Mouse (Mus musculus): Measurements from ENCODE around the gene Timm17a. TPM values are rescaled to one million over a fixed set of nuclear protein-coding genes. Genes with fewer than 3 reads are reported as not detected.
A peak's percentile ranks its signal among the peaks of the same experiment; 100 is the strongest.

Timm17a gene
- polyA plus RNA-seq, 1 experiment from 2014 or later, result 210 TPM

GRCm38 (mm10) chr1:135267663-135268446, 45.7 kb downstream of the Timm17a start:
- WGBS, result 88% methylated on average over 10 of the region's 10 CpGs
- no peak overlapping the region for H3K4me3 ChIP-seq (ENCODE audit: low read depth, low read length)
- H3K9me3 ChIP-seq (replicated peaks; ENCODE audit: control insufficient read depth, low read length), result no peaks in the 10 kb centered on the region
- no peak for ATAC-seq (replicated peaks; ENCODE audit: insufficient number of reproducible peaks, low FRiP score, low TSS enrichment, low read depth)
- no peaks in the 10 kb centered on the region for H3K4me1 ChIP-seq (ENCODE audit: control insufficient read depth, insufficient read depth, low read length)
- H3K27me3 ChIP-seq (ENCODE audit: control insufficient read depth, insufficient read depth, low read length), result no peaks in the 10 kb centered on the region
- H3K36me3 ChIP-seq (replicated peaks; ENCODE audit: control insufficient read depth, insufficient read depth, low read depth, low read length), result peaks cover 4% of the 10 kb centered on the region
- DNase-seq (ENCODE audit: low spot score), result no peak
- no peak overlapping the region for H3K27ac ChIP-seq (replicated peaks; ENCODE audit: low read depth, low read length)
- H3K4me2 ChIP-seq (ENCODE audit: low read depth, low read length), result no peak overlapping the region
- H3K9ac ChIP-seq (replicated peaks; ENCODE audit: low read length), result no peak overlapping the region

GRCm38 (mm10) chr1:135265834-135266233, 47.7 kb downstream of the Timm17a start:
- H3K9ac ChIP-seq (replicated peaks; ENCODE audit: low read length), result no peak overlapping the region
- no peaks in the 10 kb centered on the region for H3K9me3 ChIP-seq (replicated peaks; ENCODE audit: control insufficient read depth, low read length)
- H3K4me3 ChIP-seq (ENCODE audit: low read depth, low read length), result no peak overlapping the region
- ATAC-seq (replicated peaks; ENCODE audit: insufficient number of reproducible peaks, low FRiP score, low TSS enrichment, low read depth) (no peak), DNase-seq (ENCODE audit: low spot score) (no peak)
- 84% methylated on average over 5 of the region's 5 CpGs for WGBS
- H3K4me1 ChIP-seq (ENCODE audit: control insufficient read depth, insufficient read depth, low read length), result no peaks in the 10 kb centered on the region
- H3K27me3 ChIP-seq (ENCODE audit: control insufficient read depth, insufficient read depth, low read length), result no peaks in the 10 kb centered on the region
- peaks cover 4% of the 10 kb centered on the region for H3K36me3 ChIP-seq (replicated peaks; ENCODE audit: control insufficient read depth, insufficient read depth, low read depth, low read length)
- H3K4me2 ChIP-seq (ENCODE audit: low read depth, low read length), result no peak overlapping the region
- H3K27ac ChIP-seq (replicated peaks; ENCODE audit: low read depth, low read length), result no peak overlapping the region

GRCm38 (mm10) chr1:135263316-135263715, 50.3 kb downstream of the Timm17a start:
- H3K36me3 ChIP-seq (replicated peaks; ENCODE audit: control insufficient read depth, insufficient read depth, low read depth, low read length), result peaks cover 4% of the 10 kb centered on the region
- WGBS, result 83% methylated on average over 9 of the region's 9 CpGs
- DNase-seq (ENCODE audit: low spot score), result no peak

GRCm38 (mm10) chr1:135262329-135262728, 51.2 kb downstream of the Timm17a start:
- Histone ChIP-seq H3K4me1 (ENCODE audit: control insufficient read depth, insufficient read depth, low read length) (peaks cover 5% of the 10 kb centered on the region), H3K4me2 (ENCODE audit: low read depth, low read length) (no peak overlapping the region), H3K27me3 (ENCODE audit: control insufficient read depth, insufficient read depth, low read length) (no peaks in the 10 kb centered on the region), H3K9ac (replicated peaks; ENCODE audit: low read length) (no peak overlapping the region), H3K4me3 (ENCODE audit: low read depth, low read length) (no peak overlapping the region), H3K27ac (replicated peaks; ENCODE audit: low read depth, low read length) (no peak overlapping the region), H3K36me3 (replicated peaks; ENCODE audit: control insufficient read depth, insufficient read depth, low read depth, low read length) (peaks cover 4% of the 10 kb centered on the region; the same call in 1 of the 2 replicates), H3K9me3 (replicated peaks; ENCODE audit: control insufficient read depth, low read length) (no peaks in the 10 kb centered on the region)
- no peak for ATAC-seq (replicated peaks; ENCODE audit: insufficient number of reproducible peaks, low FRiP score, low TSS enrichment, low read depth)
- no peak for DNase-seq (ENCODE audit: low spot score)
- WGBS, result 86% methylated on average over 3 of the region's 3 CpGs

More at GRCm38 (mm10) chr1:135263316-135263715, 50.3 kb downstream of the Timm17a start:
- Histone ChIP-seq H3K27ac (replicated peaks; ENCODE audit: low read depth, low read length) (no peak overlapping the region), H3K4me3 (ENCODE audit: low read depth, low read length) (no peak overlapping the region), H3K4me2 (ENCODE audit: low read depth, low read length) (no peak overlapping the region), H3K4me1 (ENCODE audit: control insufficient read depth, insufficient read depth, low read length) (peaks cover 5% of the 10 kb centered on the region), H3K9me3 (replicated peaks; ENCODE audit: control insufficient read depth, low read length) (no peaks in the 10 kb centered on the region), H3K27me3 (ENCODE audit: control insufficient read depth, insufficient read depth, low read length) (no peaks in the 10 kb centered on the region), H3K9ac (replicated peaks; ENCODE audit: low read length) (no peak overlapping the region)
- ATAC-seq (replicated peaks; ENCODE audit: insufficient number of reproducible peaks, low FRiP score, low TSS enrichment, low read depth), result no peak

GRCm38 (mm10) chr1:135260931-135261330, 52.6 kb downstream of the Timm17a start:
- Histone ChIP-seq H3K36me3 (replicated peaks; ENCODE audit: control insufficient read depth, insufficient read depth, low read depth, low read length) (peaks cover 4% of the 10 kb centered on the region; the same call in 1 of the 2 replicates), H3K27ac (replicated peaks; ENCODE audit: low read depth, low read length) (no peak overlapping the region), H3K4me2 (ENCODE audit: low read depth, low read length) (no peak overlapping the region), H3K9me3 (replicated peaks; ENCODE audit: control insufficient read depth, low read length) (no peaks in the 10 kb centered on the region), H3K9ac (replicated peaks; ENCODE audit: low read length) (no peak overlapping the region), H3K4me3 (ENCODE audit: low read depth, low read length) (no peak overlapping the region), H3K27me3 (ENCODE audit: control insufficient read depth, insufficient read depth, low read length) (no peaks in the 10 kb centered on the region), H3K4me1 (ENCODE audit: control insufficient read depth, insufficient read depth, low read length) (peaks cover 5% of the 10 kb centered on the region)
- ATAC-seq (replicated peaks; ENCODE audit: insufficient number of reproducible peaks, low FRiP score, low TSS enrichment, low read depth) (no peak), DNase-seq (ENCODE audit: low spot score) (peak; percentile 30)
- 63% methylated on average over 6 of the region's 6 CpGs for WGBS

- Histone ChIP-seq H3K27me3 (ENCODE audit: control insufficient read depth, insufficient read depth, low read length) (no peaks in the 10 kb centered on the region), H3K4me3 (ENCODE audit: low read depth, low read length) (peak overlapping the region; percentile 19), H3K4me1 (ENCODE audit: control insufficient read depth, insufficient read depth, low read length) (peaks cover 5% of the 10 kb centered on the region), H3K4me2 (ENCODE audit: low read depth, low read length) (peak overlapping the region; percentile 54), H3K9me3 (replicated peaks; ENCODE audit: control insufficient read depth, low read length) (no peaks in the 10 kb centered on the region), H3K27ac (replicated peaks; ENCODE audit: low read depth, low read length) (peak overlapping the region; percentile 28; the same call in 1 of the 2 replicates), H3K9ac (replicated peaks; ENCODE audit: low read length) (peak overlapping the region; percentile 50), H3K36me3 (replicated peaks; ENCODE audit: control insufficient read depth, insufficient read depth, low read depth, low read length) (no peaks in the 10 kb centered on the region)
- DNase-seq (ENCODE audit: low spot score) (peak; percentile 96), ATAC-seq (replicated peaks; ENCODE audit: insufficient number of reproducible peaks, low FRiP score, low TSS enrichment, low read depth) (peak; percentile 44)
- under 1% methylated on average over 10 of the region's 10 CpGs for WGBS
Observed at GRCm38 (mm10) chr1:135259128-135259436, 54.5 kb downstream of the Timm17a start.

GRCm38 (mm10) chr1:135258380-135259127, 55.0 kb downstream of the Timm17a start, which contains the start of gene Elf3:
TSS of gene Elf3 (minus strand) at chr1:135258568.
- H3K9me3 ChIP-seq (replicated peaks; ENCODE audit: control insufficient read depth, low read length), result no peaks in the 10 kb centered on the region
- H3K4me2 ChIP-seq (ENCODE audit: low read depth, low read length), result peak within 1 kb of the TSS; percentile 54
- H3K27me3 ChIP-seq (ENCODE audit: control insufficient read depth, insufficient read depth, low read length), result no peaks in the 10 kb centered on the region
- peak within 1 kb of the TSS; percentile 50 for H3K9ac ChIP-seq (replicated peaks; ENCODE audit: low read length)
- peak within 1 kb of the TSS; percentile 19 for H3K4me3 ChIP-seq (ENCODE audit: low read depth, low read length)
- 3% methylated on average over 19 of the region's 19 CpGs for WGBS
- DNase-seq (ENCODE audit: low spot score) (peak; percentile 81), ATAC-seq (replicated peaks; ENCODE audit: insufficient number of reproducible peaks, low FRiP score, low TSS enrichment, low read depth) (peak; percentile 72)
- no peaks in the 10 kb centered on the region for H3K36me3 ChIP-seq (replicated peaks; ENCODE audit: control insufficient read depth, insufficient read depth, low read depth, low read length)
- peaks cover 5% of the 10 kb centered on the region for H3K4me1 ChIP-seq (ENCODE audit: control insufficient read depth, insufficient read depth, low read length)
- H3K27ac ChIP-seq (replicated peaks; ENCODE audit: low read depth, low read length), result peak within 1 kb of the TSS; percentile 28; the same call in 1 of the 2 replicates

- peaks cover 5% of the 10 kb centered on the region for H3K4me1 ChIP-seq (ENCODE audit: control insufficient read depth, insufficient read depth, low read length)
- H3K36me3 ChIP-seq (replicated peaks; ENCODE audit: control insufficient read depth, insufficient read depth, low read depth, low read length), result no peaks in the 10 kb centered on the region
- no peak for DNase-seq (ENCODE audit: low spot score)
- H3K4me3 ChIP-seq (ENCODE audit: low read depth, low read length), result no peak overlapping the region
- ATAC-seq (replicated peaks; ENCODE audit: insufficient number of reproducible peaks, low FRiP score, low TSS enrichment, low read depth), result no peak
- H3K4me2 ChIP-seq (ENCODE audit: low read depth, low read length), result no peak overlapping the region
- no peak overlapping the region for H3K27ac ChIP-seq (replicated peaks; ENCODE audit: low read depth, low read length)
- no peaks in the 10 kb centered on the region for H3K27me3 ChIP-seq (ENCODE audit: control insufficient read depth, insufficient read depth, low read length)
- WGBS, result 78% methylated on average over 6 of the region's 6 CpGs
- no peaks in the 10 kb centered on the region for H3K9me3 ChIP-seq (replicated peaks; ENCODE audit: control insufficient read depth, low read length)
- H3K9ac ChIP-seq (replicated peaks; ENCODE audit: low read length), result no peak overlapping the region
Observed at GRCm38 (mm10) chr1:135256299-135256698, 57.3 kb downstream of the Timm17a start.

Measured in embryonic facial prominence, embryonic 11.5 days (tissue).